Mouse (Mus musculus): ENCODE measurements around the gene Snapc2. TPM values are rescaled to one million over a fixed set of nuclear protein-coding genes. Genes with fewer than 3 reads are reported as not detected.

The Snapc2 gene
- polyA plus RNA-seq, 1 experiment from 2014 or later, result 69.8 TPM

- no peak for ATAC-seq
- H3K4me2 ChIP-seq (ENCODE audit: low read length), result peak overlapping the region; percentile 61
Observed at GRCm38 (mm10) chr8:4276111-4276465, 23.2 kb downstream of the Snapc2 start.

GRCm38 (mm10) chr8:4292738-4293137 is 39.9 kb downstream of the Snapc2 start:
- whole genome bisulfite sequencing, result 91% methylated on average over 5 of the region's 5 CpGs
- no peak for ATAC-seq

More at GRCm38 (mm10) chr8:4276111-4276465, 23.2 kb downstream of the Snapc2 start:
- Histone ChIP-seq H3K27me3 (replicated peaks; ENCODE audit: control insufficient read depth, insufficient read depth, low read length) (no peaks in the 10 kb centered on the region), H3K27ac (ENCODE audit: low read length) (peak overlapping the region; percentile 84), H3K36me3 (ENCODE audit: control insufficient read depth, insufficient read depth) (peaks cover 9% of the 10 kb centered on the region; the same call in 1 of the 2 replicates), H3K4me3 (replicated peaks; ENCODE audit: low read length) (peak overlapping the region; percentile 66), H3K9me3 (ENCODE audit: control insufficient read depth, low read length) (no peaks in the 10 kb centered on the region), H3K9ac (replicated peaks; ENCODE audit: low read depth, low read length) (peak overlapping the region; percentile 73), H3K4me1 (replicated peaks; ENCODE audit: control insufficient read depth, insufficient read depth, low read length) (peaks cover 11% of the 10 kb centered on the region)
- WGBS, result 25% methylated on average over 9 of the region's 9 CpGs

GRCm38 (mm10) chr8:4297822-4298221 is 44.9 kb downstream of the Snapc2 start:
- Histone ChIP-seq H3K4me2 (ENCODE audit: low read length) (no peak overlapping the region), H3K4me3 (replicated peaks; ENCODE audit: low read length) (no peak overlapping the region), H3K36me3 (ENCODE audit: control insufficient read depth, insufficient read depth) (peaks cover 51% of the 10 kb centered on the region), H3K9me3 (ENCODE audit: control insufficient read depth, low read length) (no peaks in the 10 kb centered on the region), H3K9ac (replicated peaks; ENCODE audit: low read depth, low read length) (no peak overlapping the region), H3K27me3 (replicated peaks; ENCODE audit: control insufficient read depth, insufficient read depth, low read length) (no peaks in the 10 kb centered on the region), H3K4me1 (replicated peaks; ENCODE audit: control insufficient read depth, insufficient read depth, low read length) (no peaks in the 10 kb centered on the region), H3K27ac (ENCODE audit: low read length) (no peak overlapping the region)
- no peak for ATAC-seq
- 96% methylated on average over 4 of the region's 4 CpGs for WGBS

More at GRCm38 (mm10) chr8:4292738-4293137, 39.9 kb downstream of the Snapc2 start:
- Histone ChIP-seq H3K27me3 (replicated peaks; ENCODE audit: control insufficient read depth, insufficient read depth, low read length) (no peaks in the 10 kb centered on the region), H3K9ac (replicated peaks; ENCODE audit: low read depth, low read length) (no peak overlapping the region), H3K4me2 (ENCODE audit: low read length) (no peak overlapping the region), H3K4me3 (replicated peaks; ENCODE audit: low read length) (no peak overlapping the region), H3K9me3 (ENCODE audit: control insufficient read depth, low read length) (no peaks in the 10 kb centered on the region), H3K4me1 (replicated peaks; ENCODE audit: control insufficient read depth, insufficient read depth, low read length) (no peaks in the 10 kb centered on the region), H3K36me3 (ENCODE audit: control insufficient read depth, insufficient read depth) (peaks cover 30% of the 10 kb centered on the region), H3K27ac (ENCODE audit: low read length) (no peak overlapping the region)

GRCm38 (mm10) chr8:4304124-4304547 is 51.3 kb downstream of the Snapc2 start:
- WGBS, result 90% methylated on average over 3 of the region's 3 CpGs
- no peak overlapping the region for H3K9ac ChIP-seq (replicated peaks; ENCODE audit: low read depth, low read length)
- H3K36me3 ChIP-seq (ENCODE audit: control insufficient read depth, insufficient read depth), result peaks cover 55% of the 10 kb centered on the region

More at GRCm38 (mm10) chr8:4304124-4304547, 51.3 kb downstream of the Snapc2 start:
- ATAC-seq, result no peak
- Histone ChIP-seq H3K27ac (ENCODE audit: low read length) (no peak overlapping the region), H3K27me3 (replicated peaks; ENCODE audit: control insufficient read depth, insufficient read depth, low read length) (no peaks in the 10 kb centered on the region), H3K4me3 (replicated peaks; ENCODE audit: low read length) (no peak overlapping the region), H3K4me2 (ENCODE audit: low read length) (no peak overlapping the region), H3K9me3 (ENCODE audit: control insufficient read depth, low read length) (no peaks in the 10 kb centered on the region), H3K4me1 (replicated peaks; ENCODE audit: control insufficient read depth, insufficient read depth, low read length) (no peaks in the 10 kb centered on the region)

Other genes starting within 250 kb of the Snapc2 start
- gene Cd209f, start 147.2 kb upstream of the Snapc2 start, polyA plus RNA-seq (2015; fragmentation: Nextera tagmentation; extraction: Ambion mirVana), result 0.25 TPM in 1 of 2 replicates, not detected in the other
- not detected in 2 replicates for gene Cd209g, start 119.0 kb upstream of the Snapc2 start, polyA plus RNA-seq (2015; fragmentation: Nextera tagmentation; extraction: Ambion mirVana)
- 97.4 and 117 TPM in 2 replicates for gene Evi5l, start 86.5 kb upstream of the Snapc2 start, polyA plus RNA-seq (2015; fragmentation: Nextera tagmentation; extraction: Ambion mirVana)
- 47.7 and 49.0 TPM in 2 replicates for gene Prr36, start 35.6 kb upstream of the Snapc2 start, polyA plus RNA-seq (2015; fragmentation: Nextera tagmentation; extraction: Ambion mirVana)
- gene Lrrc8e, start 26.3 kb upstream of the Snapc2 start, polyA plus RNA-seq (2015; fragmentation: Nextera tagmentation; extraction: Ambion mirVana), result 0.05 TPM in 1 of 2 replicates, not detected in the other
- gene Map2k7, start 14.3 kb upstream of the Snapc2 start, polyA plus RNA-seq (2015; fragmentation: Nextera tagmentation; extraction: Ambion mirVana), result 24.3 and 28.9 TPM in 2 replicates
- 0.98 and 1.3 TPM in 2 replicates for gene Gm49320, start 14.2 kb upstream of the Snapc2 start, polyA plus RNA-seq (2015; fragmentation: Nextera tagmentation; extraction: Ambion mirVana)
- 2.6 and 3.3 TPM in 2 replicates for gene Tgfbr3l, start 4.9 kb upstream of the Snapc2 start, polyA plus RNA-seq (2015; fragmentation: Nextera tagmentation; extraction: Ambion mirVana)
- gene Ctxn1, start 6.2 kb downstream of the Snapc2 start, polyA plus RNA-seq (2015; fragmentation: Nextera tagmentation; extraction: Ambion mirVana), result 417 and 424 TPM in 2 replicates
- gene Timm44, start 22.8 kb downstream of the Snapc2 start, polyA plus RNA-seq (2015; fragmentation: Nextera tagmentation; extraction: Ambion mirVana), result 41.1 and 44.5 TPM in 2 replicates
- gene Ccl25, start 72.1 kb downstream of the Snapc2 start, polyA plus RNA-seq (2015; fragmentation: Nextera tagmentation; extraction: Ambion mirVana), result 17.1 and 21.6 TPM in 2 replicates
- 127 and 150 TPM in 2 replicates for gene Elavl1, start 72.3 kb downstream of the Snapc2 start, polyA plus RNA-seq (2015; fragmentation: Nextera tagmentation; extraction: Ambion mirVana)
- 35.7 and 43.9 TPM in 2 replicates for gene Cers4, start 239.9 kb downstream of the Snapc2 start, polyA plus RNA-seq (2015; fragmentation: Nextera tagmentation; extraction: Ambion mirVana)

Measured in forebrain, embryonic 16.5 days (tissue).